Mouse (Mus musculus) lung, postnatal 4 days (tissue): ENCODE results near the gene Ddo.

Experiments used
- DNase-seq, 2 experiments: peaks; one replicate each; pipeline ENCODE4 v3.0.0; 2021

Ddo gene

GRCm38 (mm10) chr10:40666943-40667342 lies 37.1 kb downstream of the Ddo start:
- DNase-seq = no peak

GRCm38 (mm10) chr10:40668640-40669039 lies 38.8 kb downstream of the Ddo start:
- DNase-seq = no peak

- DNase-seq = no peak
Observed at GRCm38 (mm10) chr10:40672587-40673296, 42.9 kb downstream of the Ddo start.

GRCm38 (mm10) chr10:40673297-40673665 lies 43.5 kb downstream of the Ddo start:
- DNase-seq = no peak

GRCm38 (mm10) chr10:40674151-40674550 lies 44.3 kb downstream of the Ddo start:
- DNase-seq = no peak

- DNase-seq = no peak
Observed at GRCm38 (mm10) chr10:40675921-40676320, 46.1 kb downstream of the Ddo start.

- DNase-seq = no peak
Observed at GRCm38 (mm10) chr10:40678477-40678876, 48.7 kb downstream of the Ddo start.

- no peak for DNase-seq
Observed at GRCm38 (mm10) chr10:40682470-40682869, 52.7 kb downstream of the Ddo start.

GRCm38 (mm10) chr10:40683092-40683867 lies 53.5 kb downstream of the Ddo start, which contains the start of gene Mettl24:
Gene Mettl24 (plus strand): TSS chr10:40683282.
- peak; percentile 87 to 88 for DNase-seq

- no peak for DNase-seq
Observed at GRCm38 (mm10) chr10:40683868-40684253, 54.0 kb downstream of the Ddo start.

- no peak for DNase-seq
Observed at GRCm38 (mm10) chr10:40684326-40684725, 54.5 kb downstream of the Ddo start.

GRCm38 (mm10) chr10:40685641-40686040 lies 55.8 kb downstream of the Ddo start:
- DNase-seq = no peak

GRCm38 (mm10) chr10:40686976-40687375 lies 57.2 kb downstream of the Ddo start:
- no peak for DNase-seq

GRCm38 (mm10) chr10:40687407-40687806 lies 57.6 kb downstream of the Ddo start:
- no peak for DNase-seq

GRCm38 (mm10) chr10:40688266-40688665 lies 58.5 kb downstream of the Ddo start:
- no peak for DNase-seq

- DNase-seq = no peak
Observed at GRCm38 (mm10) chr10:40688873-40689272, 59.1 kb downstream of the Ddo start.

GRCm38 (mm10) chr10:40698652-40699051 lies 68.8 kb downstream of the Ddo start:
- no peak for DNase-seq

GRCm38 (mm10) chr10:40711127-40711526 lies 81.3 kb downstream of the Ddo start:
- no peak for DNase-seq

GRCm38 (mm10) chr10:40713018-40713608 lies 83.3 kb downstream of the Ddo start:
- DNase-seq = peak; percentile 42 to 48

GRCm38 (mm10) chr10:40713829-40714228 lies 84.0 kb downstream of the Ddo start:
- DNase-seq = no peak

- DNase-seq = peak; percentile 32 to 46
Observed at GRCm38 (mm10) chr10:40715151-40715550, 85.3 kb downstream of the Ddo start.

- DNase-seq = no peak
Observed at GRCm38 (mm10) chr10:40716296-40716695, 86.5 kb downstream of the Ddo start.

- DNase-seq = no peak
Observed at GRCm38 (mm10) chr10:40716713-40717112, 86.9 kb downstream of the Ddo start.

- DNase-seq = no peak
Observed at GRCm38 (mm10) chr10:40718362-40718761, 88.6 kb downstream of the Ddo start.
